Mouse (Mus musculus): ENCODE measurements at regions not wholly inside any gene's neighbourhood (a gene's known extent, or its start where the extent isn't known, plus 50 kb on each side); places are given as distances from the start of the nearest gene placed in this dataset.

DNA sequence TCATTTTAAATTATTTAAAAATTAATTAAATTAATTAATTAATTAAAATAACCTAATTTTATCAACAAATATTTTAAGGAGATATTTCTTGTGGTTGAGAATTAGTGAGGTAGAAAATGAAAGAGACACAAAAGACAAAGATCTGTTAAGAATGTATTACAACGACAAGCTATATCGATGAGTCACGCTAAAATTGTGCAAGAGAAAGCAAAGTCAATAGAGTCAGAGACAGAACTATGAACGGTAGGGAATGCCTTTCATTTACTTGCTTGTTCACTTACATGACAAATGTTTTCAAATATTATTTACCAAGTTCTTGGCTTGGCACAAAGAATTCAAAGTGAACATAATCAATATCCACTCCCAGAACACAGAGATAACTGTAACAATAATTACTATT is 582.5 kb downstream of the Prkd1 start:
- no peak for TF ChIP-seq CTCF (conservative IDR thresholded peaks at IDR 0.05; ENCODE audit: insufficient read depth, insufficient read length, low read depth, low read length)
- no peak for TF ChIP-seq POLR2A (IDR thresholded peaks at IDR 0.05; ENCODE audit: low read depth, low read length)
